Mouse (Mus musculus): ENCODE data around the gene Foxp1.

GRCm38 (mm10) chr6:99166169-99166568, 356.4 kb downstream of the Foxp1 start:
- no peak for TF ChIP-seq CTCF (IDR thresholded peaks at IDR 0.05 in 2 of 3, conservative IDR thresholded peaks at IDR 0.05 in 1 of 3; ENCODE audit: control insufficient read depth in 1 of 3, insufficient read depth in 1 of 3, low read depth in 2 of 3, low read length in 3 of 3, poor library complexity in 1 of 3, severe bottlenecking in 1 of 3)
- TF ChIP-seq UBTF (IDR thresholded peaks at IDR 0.05; ENCODE audit: borderline replicate concordance, insufficient read depth, low read depth, low read length): no peak
- no peak for TF ChIP-seq POLR2A (IDR thresholded peaks at IDR 0.05; ENCODE audit: control insufficient read depth in 1 of 2, insufficient read depth in 1 of 2, low read depth in 1 of 2, low read length in 2 of 2, poor library complexity in 1 of 2)
- no peak for TF ChIP-seq USF1 (IDR thresholded peaks at IDR 0.05; ENCODE audit: low read depth, low read length)

Measured in MEL (cell line).